Mouse (Mus musculus): Measurements from ENCODE around the gene Ubc. TPM values are rescaled to one million over a fixed set of nuclear protein-coding genes. Genes with fewer than 3 reads are reported as not detected.
"Not testable (repeated sequence)": the region's sequence is repeated elsewhere in the genome, so short reads cannot be mapped to it uniquely, and the experiment has no call there.

Gene Ubc
- polyA plus RNA-seq, 1 experiment from 2014 or later, result 833 TPM

DNA sequence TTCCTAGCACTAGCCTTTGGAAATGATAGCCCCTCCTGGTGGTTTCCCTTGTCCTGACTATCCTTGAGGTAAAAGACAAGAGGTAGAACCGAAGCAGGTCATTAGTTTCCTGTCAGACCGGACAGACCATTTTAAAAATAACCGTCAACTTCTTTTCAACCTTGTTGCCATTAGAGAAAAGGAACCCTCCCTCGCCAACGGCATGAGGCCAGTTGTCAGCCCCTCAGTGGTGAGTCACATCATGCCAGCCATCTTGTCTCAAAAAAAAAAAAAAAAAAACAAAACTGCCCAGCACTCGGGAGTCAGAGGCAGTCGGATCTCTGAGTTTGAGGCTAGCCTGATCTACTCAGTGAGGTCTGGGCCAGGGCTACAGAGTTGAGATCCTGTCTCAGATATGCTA lies 10.9 kb upstream of the Ubc start:
- no peak for ATAC-seq (replicated peaks; ENCODE audit: insufficient number of reproducible peaks, low FRiP score, low TSS enrichment)
- Histone ChIP-seq H3K4me3 (ENCODE audit: low read depth, low read length) (no peak overlapping the region), H3K36me3 (ENCODE audit: control insufficient read depth, insufficient read depth, low read length) (no peaks in the 10 kb centered on the region), H3K4me2 (no peak overlapping the region), H3K27me3 (ENCODE audit: control insufficient read depth, insufficient read depth, low read length) (no peaks in the 10 kb centered on the region), H3K9me3 (replicated peaks; ENCODE audit: control insufficient read depth, low read length) (no peaks in the 10 kb centered on the region), H3K9ac (ENCODE audit: low read depth, low read length) (no peak overlapping the region), H3K4me1 (ENCODE audit: control insufficient read depth, insufficient read depth, low read length) (no peaks in the 10 kb centered on the region), H3K27ac (ENCODE audit: low read depth, low read length) (no peak overlapping the region)
- 45% methylated on average over 7 of the region's 7 CpGs for WGBS (ENCODE audit: insufficient replicate concordance)

DNA sequence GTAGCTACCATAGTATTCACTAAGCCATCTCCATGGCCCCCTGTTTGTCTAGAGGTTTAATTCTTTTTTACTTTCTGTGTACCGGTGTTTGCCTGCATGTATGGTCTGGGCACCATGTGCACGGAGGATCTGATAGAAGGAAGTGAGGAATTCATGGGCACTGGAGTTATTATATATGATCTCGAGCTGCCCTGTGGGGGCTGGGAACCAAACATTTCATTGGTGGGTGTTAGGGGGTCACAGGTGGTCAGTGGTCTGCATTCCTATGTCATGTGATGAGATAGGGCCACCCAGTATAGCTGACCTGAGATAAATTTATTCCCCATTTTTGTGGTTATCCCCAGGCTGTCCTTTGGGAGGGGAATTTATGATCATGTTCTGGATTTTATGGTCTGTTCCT lies 5.0 kb upstream of the Ubc start:
- Histone ChIP-seq H3K9ac (ENCODE audit: low read depth, low read length) (no peak overlapping the region), H3K4me3 (ENCODE audit: low read depth, low read length) (no peak overlapping the region), H3K27me3 (ENCODE audit: control insufficient read depth, insufficient read depth, low read length) (no peaks in the 10 kb centered on the region), H3K4me2 (peak overlapping the region; percentile 65), H3K27ac (ENCODE audit: low read depth, low read length) (peak overlapping the region; percentile 99), H3K4me1 (ENCODE audit: control insufficient read depth, insufficient read depth, low read length) (peaks cover 30% of the 10 kb centered on the region), H3K9me3 (replicated peaks; ENCODE audit: control insufficient read depth, low read length) (no peaks in the 10 kb centered on the region), H3K36me3 (ENCODE audit: control insufficient read depth, insufficient read depth, low read length) (no peaks in the 10 kb centered on the region)
- ATAC-seq (replicated peaks; ENCODE audit: insufficient number of reproducible peaks, low FRiP score, low TSS enrichment), result no peak
- WGBS (ENCODE audit: insufficient replicate concordance), result 73% methylated on average over 3 of the region's 3 CpGs

DNA sequence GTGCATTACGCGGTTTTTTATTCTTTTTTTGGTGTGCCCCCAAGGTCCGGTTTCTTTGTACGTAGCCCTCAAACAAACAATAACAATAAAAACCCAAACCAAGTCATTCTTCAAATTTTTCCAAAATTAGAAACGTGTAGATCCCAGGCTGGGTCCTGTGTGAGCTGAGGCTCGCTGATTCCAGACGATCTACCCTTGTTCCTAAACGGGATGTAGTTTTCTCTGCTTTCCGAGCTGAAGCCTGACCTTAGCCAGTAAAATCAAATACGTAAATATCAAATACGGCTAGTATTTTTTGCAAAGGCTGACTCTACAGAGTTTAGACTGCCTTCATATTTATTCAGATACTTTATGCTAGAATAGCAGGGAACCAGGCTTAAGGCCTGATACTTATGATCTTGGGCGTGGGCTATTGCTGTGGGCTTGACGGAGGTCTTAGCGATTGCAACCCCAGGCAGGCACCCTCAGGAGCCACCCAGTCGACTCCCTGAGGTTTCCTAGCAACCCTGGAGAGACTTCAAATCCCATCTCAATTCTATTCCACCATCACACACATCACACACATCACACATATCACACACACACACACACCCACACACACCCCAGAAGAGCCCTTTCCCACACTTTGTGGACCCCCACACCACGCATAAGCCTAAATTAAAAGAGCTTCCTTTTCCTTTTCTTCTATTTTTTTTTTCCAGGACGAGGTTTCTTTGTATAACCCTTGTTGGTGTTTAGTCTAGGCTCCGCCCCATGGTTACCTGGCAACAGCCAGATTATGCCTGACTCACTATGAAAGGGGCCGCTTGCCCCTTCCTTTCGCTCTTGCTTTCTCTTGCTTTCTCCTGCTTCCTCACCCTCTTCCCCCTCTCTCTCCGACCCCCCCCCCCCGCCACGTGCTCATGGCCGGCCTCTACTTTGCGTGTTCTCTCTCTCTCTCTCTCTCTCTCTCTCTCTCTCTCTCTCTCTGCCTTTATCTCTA lies 3.9 kb upstream of the Ubc start:
- H3K4me2 ChIP-seq, result peak overlapping the region; percentile 65
- H3K27me3 ChIP-seq (ENCODE audit: control insufficient read depth, insufficient read depth, low read length), result no peaks in the 10 kb centered on the region
- peak overlapping the region; percentile 74 for H3K9ac ChIP-seq (ENCODE audit: low read depth, low read length)
- H3K4me1 ChIP-seq (ENCODE audit: control insufficient read depth, insufficient read depth, low read length), result peaks cover 30% of the 10 kb centered on the region
- H3K36me3 ChIP-seq (ENCODE audit: control insufficient read depth, insufficient read depth, low read length), result no peaks in the 10 kb centered on the region
- no peak for ATAC-seq (replicated peaks; ENCODE audit: insufficient number of reproducible peaks, low FRiP score, low TSS enrichment)
- 18% methylated on average over 23 of the region's 25 CpGs for WGBS (ENCODE audit: insufficient replicate concordance)
- peak overlapping the region; percentile 39 for H3K4me3 ChIP-seq (ENCODE audit: low read depth, low read length)
- H3K27ac ChIP-seq (ENCODE audit: low read depth, low read length), result peak overlapping the region; percentile 99
- H3K9me3 ChIP-seq (replicated peaks; ENCODE audit: control insufficient read depth, low read length), result no peaks in the 10 kb centered on the region

GRCm38 (mm10) chr5:125392977-125393621 lies 3.1 kb upstream of the Ubc start:
- under 1% methylated on average over 20 of the region's 20 CpGs for WGBS (ENCODE audit: insufficient replicate concordance)
- Histone ChIP-seq H3K4me2 (peak overlapping the region; percentile 65), H3K9me3 (replicated peaks; ENCODE audit: control insufficient read depth, low read length) (no peaks in the 10 kb centered on the region), H3K4me3 (ENCODE audit: low read depth, low read length) (peak overlapping the region; percentile 39), H3K27ac (ENCODE audit: low read depth, low read length) (peak overlapping the region; percentile 99), H3K9ac (ENCODE audit: low read depth, low read length) (peak overlapping the region; percentile 74), H3K36me3 (ENCODE audit: control insufficient read depth, insufficient read depth, low read length) (no peaks in the 10 kb centered on the region), H3K27me3 (ENCODE audit: control insufficient read depth, insufficient read depth, low read length) (no peaks in the 10 kb centered on the region), H3K4me1 (ENCODE audit: control insufficient read depth, insufficient read depth, low read length) (peaks cover 34% of the 10 kb centered on the region)
- ATAC-seq (replicated peaks; ENCODE audit: insufficient number of reproducible peaks, low FRiP score, low TSS enrichment), result peak; percentile 92

DNA sequence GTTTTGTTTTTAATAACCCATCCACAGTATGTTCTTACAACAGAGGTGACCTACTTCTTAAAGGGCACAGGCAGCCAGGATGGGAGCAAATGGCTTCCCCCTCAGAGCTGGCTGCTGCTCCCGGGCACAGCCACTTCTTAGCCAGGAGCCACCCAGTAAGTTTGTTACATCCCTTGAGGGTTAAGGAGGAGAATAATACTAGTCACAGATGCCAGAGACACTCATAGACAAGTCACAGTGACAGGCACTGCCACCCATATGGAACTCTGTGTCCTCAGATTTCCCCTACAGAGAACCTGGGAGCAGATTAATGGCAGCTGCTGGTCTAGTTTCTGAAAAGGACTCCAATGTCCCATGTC lies 2.6 kb upstream of the Ubc start:
- H3K9me3 ChIP-seq (replicated peaks; ENCODE audit: control insufficient read depth, low read length), result no peaks in the 10 kb centered on the region
- peak overlapping the region; percentile 99 for H3K27ac ChIP-seq (ENCODE audit: low read depth, low read length)
- no peaks in the 10 kb centered on the region for H3K27me3 ChIP-seq (ENCODE audit: control insufficient read depth, insufficient read depth, low read length)
- H3K4me3 ChIP-seq (ENCODE audit: low read depth, low read length), result peak overlapping the region; percentile 39
- peak overlapping the region; percentile 74 for H3K9ac ChIP-seq (ENCODE audit: low read depth, low read length)
- ATAC-seq (replicated peaks; ENCODE audit: insufficient number of reproducible peaks, low FRiP score, low TSS enrichment), result no peak
- peaks cover 34% of the 10 kb centered on the region for H3K4me1 ChIP-seq (ENCODE audit: control insufficient read depth, insufficient read depth, low read length)
- peak overlapping the region; percentile 65 for H3K4me2 ChIP-seq
- WGBS (ENCODE audit: insufficient replicate concordance), result 52% methylated on average over 1 of the region's 1 CpGs
- no peaks in the 10 kb centered on the region for H3K36me3 ChIP-seq (ENCODE audit: control insufficient read depth, insufficient read depth, low read length)

- 90% methylated on average over 4 of the region's 4 CpGs for WGBS (ENCODE audit: insufficient replicate concordance)
- H3K9ac ChIP-seq (ENCODE audit: low read depth, low read length); H3K27me3 ChIP-seq (ENCODE audit: control insufficient read depth, insufficient read depth, low read length); H3K9me3 ChIP-seq (replicated peaks; ENCODE audit: control insufficient read depth, low read length); H3K4me3 ChIP-seq (ENCODE audit: low read depth, low read length); H3K4me2 ChIP-seq; H3K36me3 ChIP-seq (ENCODE audit: control insufficient read depth, insufficient read depth, low read length); ATAC-seq (replicated peaks; ENCODE audit: insufficient number of reproducible peaks, low FRiP score, low TSS enrichment): not testable (repeated sequence)
- Histone ChIP-seq H3K27ac (ENCODE audit: low read depth, low read length) (peak overlapping the region; percentile 99), H3K4me1 (ENCODE audit: control insufficient read depth, insufficient read depth, low read length) (peaks cover 34% of the 10 kb centered on the region)
These were observed 2.2 kb upstream of the Ubc start for GRCm38 (mm10) chr5:125392176-125392575.

DNA sequence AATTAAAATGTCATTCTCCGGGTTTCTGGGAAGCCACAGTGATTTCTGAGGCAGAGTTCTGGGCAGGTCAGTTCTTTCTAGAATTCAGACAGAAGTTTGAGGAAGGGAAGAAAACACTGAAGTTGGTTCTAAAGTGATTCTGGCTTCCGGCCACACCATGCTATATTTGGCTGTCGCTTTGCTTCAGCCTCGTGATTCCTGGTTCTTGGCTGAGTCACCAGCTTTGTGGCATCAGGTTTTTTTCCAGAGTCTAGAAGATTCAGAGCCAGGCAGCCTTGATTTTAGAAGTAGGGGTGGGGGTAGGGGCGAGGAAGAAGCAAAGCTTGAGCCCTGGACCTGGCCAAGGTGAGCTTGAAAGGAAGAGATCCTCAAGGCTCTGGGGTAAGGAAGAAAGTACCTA lies 1.6 kb upstream of the Ubc start:
- no peak for ATAC-seq (replicated peaks; ENCODE audit: insufficient number of reproducible peaks, low FRiP score, low TSS enrichment)
- H3K4me3 ChIP-seq (ENCODE audit: low read depth, low read length), result no peak overlapping the region
- no peaks in the 10 kb centered on the region for H3K9me3 ChIP-seq (replicated peaks; ENCODE audit: control insufficient read depth, low read length)
- no peak overlapping the region for H3K9ac ChIP-seq (ENCODE audit: low read depth, low read length)
- WGBS (ENCODE audit: insufficient replicate concordance), result 58% methylated on average over 5 of the region's 5 CpGs
- no peaks in the 10 kb centered on the region for H3K27me3 ChIP-seq (ENCODE audit: control insufficient read depth, insufficient read depth, low read length)
- H3K27ac ChIP-seq (ENCODE audit: low read depth, low read length), result peak overlapping the region; percentile 99
- H3K36me3 ChIP-seq (ENCODE audit: control insufficient read depth, insufficient read depth, low read length), result no peaks in the 10 kb centered on the region
- no peak overlapping the region for H3K4me2 ChIP-seq
- H3K4me1 ChIP-seq (ENCODE audit: control insufficient read depth, insufficient read depth, low read length), result peaks cover 34% of the 10 kb centered on the region

DNA sequence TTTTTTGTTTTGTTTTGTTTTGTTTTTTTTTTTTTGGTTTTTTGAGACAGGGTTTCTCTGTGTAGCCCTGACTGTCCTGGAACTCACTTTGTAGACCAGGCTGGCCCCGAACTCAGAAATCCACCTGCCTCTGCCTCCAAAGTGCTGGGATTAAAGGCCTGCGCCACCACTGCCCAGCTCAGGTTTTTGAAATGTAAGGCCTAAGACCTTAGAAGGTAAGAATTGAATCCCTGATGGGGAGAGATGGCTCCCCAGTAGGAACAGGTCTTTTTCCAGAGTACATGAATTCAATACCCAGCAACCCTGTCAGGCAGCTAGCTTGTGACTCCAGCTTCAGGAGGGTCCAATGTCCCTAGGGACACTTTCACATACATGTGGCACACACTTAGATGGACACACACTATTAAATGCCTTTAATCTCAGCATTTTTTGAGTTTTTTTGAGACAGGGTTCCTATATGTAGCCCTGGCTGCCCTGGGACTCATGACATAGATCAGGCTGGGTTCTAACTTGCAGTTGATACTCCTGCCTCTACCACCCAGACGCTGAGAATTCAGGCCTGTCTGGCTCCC lies 990 bp upstream of the Ubc start:
- H3K9ac ChIP-seq (ENCODE audit: low read depth, low read length), result no peak overlapping the region
- no peak overlapping the region for H3K4me2 ChIP-seq
- no peaks in the 10 kb centered on the region for H3K9me3 ChIP-seq (replicated peaks; ENCODE audit: control insufficient read depth, low read length)
- ATAC-seq (replicated peaks; ENCODE audit: insufficient number of reproducible peaks, low FRiP score, low TSS enrichment), result no peak
- no peaks in the 10 kb centered on the region for H3K27me3 ChIP-seq (ENCODE audit: control insufficient read depth, insufficient read depth, low read length)
- peaks cover 34% of the 10 kb centered on the region for H3K4me1 ChIP-seq (ENCODE audit: control insufficient read depth, insufficient read depth, low read length)
- no peaks in the 10 kb centered on the region for H3K36me3 ChIP-seq (ENCODE audit: control insufficient read depth, insufficient read depth, low read length)
- 85% methylated on average over 3 of the region's 3 CpGs for WGBS (ENCODE audit: insufficient replicate concordance)
- H3K27ac ChIP-seq (ENCODE audit: low read depth, low read length), result peak overlapping the region; percentile 99
- H3K4me3 ChIP-seq (ENCODE audit: low read depth, low read length), result no peak overlapping the region
